Mouse (Mus musculus): ENCODE data around the gene Itpr1.

GRCm38 (mm10) chr6:108338362-108338761 is 125.5 kb downstream of the Itpr1 start:
- TF ChIP-seq EP300 (optimal IDR thresholded peaks at IDR 0.05) = no peak
- TF ChIP-seq CTCF (IDR thresholded peaks at IDR 0.05; ENCODE audit: low read depth) = no peak
